Mouse (Mus musculus) E14TG2a.4 (cell line): ENCODE measurements around the gene Nfkbil1.

Source experiments
- H3K27me3 ChIP-seq: 2 replicates; pipeline ENCODE4 v1.6.1; 2014; ENCODE audit warnings: low read length, control low read depth; ENCODE audit not compliant: insufficient read depth
- H3K36me3 ChIP-seq: 2 replicates; pipeline ENCODE4 v1.6.1; 2014; ENCODE audit warnings: low read length, control low read depth; ENCODE audit not compliant: insufficient read depth
- H3K4me1 ChIP-seq: replicated peaks from 2 replicates; pipeline ENCODE4 v1.6.1; 2014; ENCODE audit warnings: low read depth, low read length, control low read depth
- H3K4me3 ChIP-seq: replicated peaks from 2 replicates; pipeline ENCODE4 v1.5.1; 2014; ENCODE audit warnings: mild to moderate bottlenecking, low read length
- H3K9me3 ChIP-seq: 2 replicates; pipeline ENCODE4 v1.6.1; 2014; ENCODE audit warnings: low read length, control low read depth
- CTCF ChIP-seq: conservative IDR thresholded peaks from 2 replicates; pipeline ENCODE4 v1.5.1; 2014; ENCODE audit warnings: low read length
- NANOG ChIP-seq: IDR thresholded peaks from 2 replicates; pipeline ENCODE4 v1.6.1; 2014; ENCODE audit warnings: borderline replicate concordance, low read length, mixed read lengths
- POU5F1 ChIP-seq: IDR thresholded peaks from 2 replicates; pipeline ENCODE4 v1.6.1; 2014; ENCODE audit warnings: low read length, borderline replicate concordance

Gene Nfkbil1

DNA sequence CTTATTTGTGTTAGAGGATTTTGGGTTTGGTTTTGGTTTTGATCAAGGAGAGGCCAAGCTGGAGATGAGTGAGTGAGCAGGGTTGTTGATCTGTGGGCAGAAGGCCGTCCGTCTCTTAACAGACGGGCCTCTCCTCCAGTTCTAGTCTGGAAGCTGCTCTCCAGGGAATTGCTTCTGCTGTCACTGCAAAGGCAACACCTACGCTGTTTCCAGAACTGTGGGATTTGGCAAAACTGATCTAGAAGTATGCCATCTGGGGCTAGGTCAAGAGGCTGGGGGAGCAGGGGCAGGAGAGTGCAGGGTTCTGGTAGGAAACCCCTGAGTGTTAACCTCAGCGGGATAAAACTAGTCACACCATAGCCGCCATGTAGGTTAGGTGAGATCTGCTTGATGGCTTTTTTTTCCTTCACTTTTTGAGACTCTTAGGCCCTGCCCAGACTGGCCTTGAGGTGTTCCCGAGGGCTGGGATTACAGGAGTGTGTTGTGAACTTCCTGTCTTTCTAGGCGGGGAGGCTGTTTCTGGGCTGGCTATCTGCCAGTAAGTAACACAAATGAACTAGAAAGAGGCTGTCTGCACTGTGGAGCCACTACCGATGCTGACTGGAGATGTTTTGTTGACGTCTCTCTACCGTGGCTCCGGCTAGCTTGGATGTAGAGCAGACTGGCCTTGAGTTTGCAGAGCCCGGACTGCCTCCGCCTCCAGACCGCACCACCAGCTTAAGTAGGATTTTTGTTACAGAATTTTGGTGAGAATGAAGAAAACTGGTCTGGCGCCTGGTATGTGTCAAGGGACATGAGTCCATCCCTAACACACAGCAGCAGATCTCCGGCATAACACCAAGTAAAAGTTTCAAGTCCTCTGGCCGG lies 2.2 kb downstream of the Nfkbil1 start, which contains the start of gene Atp6v1g2:
Atp6v1g2 (plus strand) TSS at position 547 of the 867 bp plus-strand sequence.
- peaks cover 38% of the 10 kb centered on the region for H3K4me1 ChIP-seq
- H3K9me3 ChIP-seq, result no peaks in the 10 kb centered on the region
- no peak for TF ChIP-seq POU5F1
- TF ChIP-seq CTCF, result no peak
- TF ChIP-seq NANOG, result no peak
- peaks cover 50% of the 10 kb centered on the region for H3K36me3 ChIP-seq
- H3K27me3 ChIP-seq, result peaks cover 11% of the 10 kb centered on the region
- H3K4me3 ChIP-seq, result peak within 1 kb of the TSS; percentile 85

DNA sequence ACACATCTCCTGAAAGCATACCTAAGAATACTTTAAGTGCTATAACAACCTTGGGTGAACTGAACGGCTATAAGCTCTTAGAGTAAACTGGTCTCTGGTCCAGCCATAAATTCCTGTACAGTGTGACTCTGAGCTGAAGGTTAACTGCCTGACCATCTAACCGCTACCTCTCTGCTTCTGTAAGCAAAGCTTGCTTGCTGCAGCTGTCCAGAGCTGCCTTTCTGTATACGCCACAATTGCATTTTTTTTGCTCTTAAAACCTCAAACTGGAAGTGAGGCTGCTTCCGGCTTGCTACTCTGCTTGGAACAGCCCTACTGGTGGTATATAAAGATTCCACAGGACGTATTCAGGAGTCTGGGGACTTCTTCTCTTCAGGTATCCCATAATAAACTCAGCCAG lies 2.9 kb downstream of the Nfkbil1 start:
- H3K4me3 ChIP-seq, result no peak overlapping the region
- no peak for TF ChIP-seq POU5F1
- TF ChIP-seq CTCF, result no peak
- TF ChIP-seq NANOG, result no peak
- peaks cover 38% of the 10 kb centered on the region for H3K4me1 ChIP-seq
- peaks cover 56% of the 10 kb centered on the region for H3K36me3 ChIP-seq
- no peaks in the 10 kb centered on the region for H3K9me3 ChIP-seq
- peaks cover 11% of the 10 kb centered on the region for H3K27me3 ChIP-seq

DNA sequence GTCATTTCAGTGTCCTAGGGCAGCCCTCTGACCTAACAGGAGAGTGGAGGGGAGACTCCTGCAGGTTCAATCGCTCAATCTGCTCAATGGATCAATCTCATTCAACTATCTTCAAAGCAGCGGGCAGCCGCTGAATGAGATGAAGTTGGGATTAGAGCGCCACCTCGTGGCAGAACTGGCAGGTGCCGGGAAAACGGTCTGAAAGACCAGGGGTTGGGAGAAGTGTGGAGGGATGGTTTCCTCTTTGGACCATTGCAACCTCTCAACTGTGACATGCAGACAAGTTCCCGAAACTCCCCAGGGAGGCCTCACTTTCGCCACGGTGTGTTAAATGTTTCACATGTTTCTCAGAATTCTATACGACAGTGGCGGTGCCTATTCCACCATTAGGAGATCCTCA lies 3.5 kb downstream of the Nfkbil1 start:
- peaks cover 63% of the 10 kb centered on the region for H3K36me3 ChIP-seq
- H3K9me3 ChIP-seq, result no peaks in the 10 kb centered on the region
- TF ChIP-seq POU5F1 (no peak), NANOG (no peak; the same call in 1 of the 2 replicates), CTCF (peak; percentile 86)

DNA sequence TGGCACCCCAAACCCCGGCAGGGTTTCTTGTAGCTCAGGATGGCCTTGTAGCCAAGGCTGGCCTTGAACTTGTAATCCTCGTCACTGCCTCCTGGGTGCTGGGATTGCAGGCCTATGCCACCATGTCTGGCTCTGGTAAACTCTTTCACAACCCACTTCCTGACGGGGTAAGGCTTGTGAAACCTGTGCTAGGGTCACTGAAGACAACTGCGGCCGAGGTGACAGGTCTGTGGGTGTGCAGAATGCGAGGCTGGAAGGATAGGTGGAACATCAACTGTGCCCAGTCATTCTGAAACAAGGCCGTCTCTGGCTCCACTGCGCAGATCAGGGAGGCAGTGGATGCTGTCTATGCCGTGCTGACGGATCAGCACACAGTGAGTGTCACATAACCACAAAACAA lies 4.6 kb downstream of the Nfkbil1 start:
- no peaks in the 10 kb centered on the region for H3K9me3 ChIP-seq
- H3K4me1 ChIP-seq, result peaks cover 29% of the 10 kb centered on the region
- peaks cover 66% of the 10 kb centered on the region for H3K36me3 ChIP-seq
- TF ChIP-seq NANOG (no peak), CTCF (no peak), POU5F1 (no peak)
- H3K27me3 ChIP-seq, result no peaks in the 10 kb centered on the region
- H3K4me3 ChIP-seq, result no peak overlapping the region

More for the DNA sequence above, 3.5 kb downstream of the Nfkbil1 start:
- no peak overlapping the region for H3K4me3 ChIP-seq
- peaks cover 6% of the 10 kb centered on the region for H3K27me3 ChIP-seq
- peaks cover 38% of the 10 kb centered on the region for H3K4me1 ChIP-seq

DNA sequence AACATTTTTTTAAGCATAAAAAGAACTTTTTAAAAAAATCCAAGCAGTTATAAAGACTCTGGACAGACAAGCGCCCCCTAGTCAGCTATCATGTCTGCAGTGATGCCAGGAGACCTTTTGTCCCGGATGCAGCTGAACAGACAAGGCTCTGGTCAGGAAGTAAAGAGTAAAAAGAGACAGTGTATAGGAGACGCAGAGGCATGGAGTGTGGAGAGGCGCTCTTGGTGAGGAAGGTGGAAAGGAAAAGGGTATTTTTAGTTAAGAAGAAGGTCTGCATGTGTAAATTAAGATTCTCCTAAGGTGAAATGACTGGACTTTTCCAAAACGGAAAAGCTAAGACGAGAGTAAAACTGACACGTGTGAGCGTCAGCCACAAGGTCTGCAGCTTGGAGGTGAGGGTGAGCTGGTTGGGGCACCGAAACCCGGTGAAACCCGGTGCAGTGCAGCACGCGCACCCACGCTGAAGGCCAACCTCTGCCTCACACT lies 9.0 kb downstream of the Nfkbil1 start:
- H3K4me3 ChIP-seq, result no peak overlapping the region
- H3K36me3 ChIP-seq, result peaks cover 73% of the 10 kb centered on the region
- no peaks in the 10 kb centered on the region for H3K9me3 ChIP-seq
- no peak for TF ChIP-seq NANOG
- 0 out of 2 replicates have a peak, but pooled peaks have one; percentile 10 for TF ChIP-seq CTCF
- no peaks in the 10 kb centered on the region for H3K27me3 ChIP-seq
- peaks cover 14% of the 10 kb centered on the region for H3K4me1 ChIP-seq

DNA sequence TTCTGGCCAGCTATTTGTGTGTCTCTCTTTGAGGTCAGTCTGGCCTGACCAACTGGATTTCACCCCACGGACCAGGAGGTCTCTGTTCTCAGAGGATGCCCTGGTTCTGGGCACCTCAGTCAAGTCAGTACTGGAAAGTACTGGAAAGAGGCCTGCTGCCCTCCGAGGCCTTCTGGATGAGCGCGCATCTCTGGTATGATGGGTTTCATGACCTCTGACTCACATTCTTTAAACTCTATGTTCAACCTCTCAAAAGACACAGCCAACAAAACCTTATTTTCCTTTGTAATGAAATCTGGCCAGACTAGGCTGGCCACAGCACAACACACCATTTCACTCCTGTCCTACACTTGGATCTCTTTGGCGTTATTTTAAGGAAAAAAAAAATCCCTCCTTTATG lies 10.1 kb downstream of the Nfkbil1 start:
- Histone ChIP-seq H3K27me3 (peaks cover 8% of the 10 kb centered on the region), H3K4me1 (peaks cover 25% of the 10 kb centered on the region), H3K4me3 (no peak overlapping the region), H3K9me3 (no peaks in the 10 kb centered on the region), H3K36me3 (peaks cover 65% of the 10 kb centered on the region)
- TF ChIP-seq CTCF, result no peak
- no peak for TF ChIP-seq POU5F1
- no peak for TF ChIP-seq NANOG

DNA sequence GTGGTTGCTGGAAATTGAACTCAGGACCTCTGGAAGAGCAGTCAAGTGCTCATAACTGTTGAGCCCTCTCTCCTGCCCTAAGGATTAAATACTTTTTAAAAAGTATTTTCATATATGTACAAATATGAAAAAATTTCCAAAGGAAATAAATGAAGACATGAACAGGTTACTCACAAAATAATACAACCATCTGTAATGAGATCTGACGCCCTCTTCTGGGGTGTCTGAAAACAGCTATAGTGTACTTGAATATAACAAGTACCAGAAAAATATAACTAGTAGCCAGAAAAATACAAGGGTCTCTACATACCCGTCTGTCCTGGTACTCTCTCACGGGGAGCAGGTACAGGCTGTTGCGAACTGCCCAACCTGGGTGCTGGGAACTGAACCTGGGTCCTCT lies 11.0 kb downstream of the Nfkbil1 start:
- TF ChIP-seq CTCF (no peak), POU5F1 (no peak), NANOG (no peak)
- no peak overlapping the region for H3K4me3 ChIP-seq
- peaks cover 33% of the 10 kb centered on the region for H3K4me1 ChIP-seq
- no peaks in the 10 kb centered on the region for H3K9me3 ChIP-seq
- peaks cover 13% of the 10 kb centered on the region for H3K27me3 ChIP-seq
- H3K36me3 ChIP-seq, result peaks cover 61% of the 10 kb centered on the region

DNA sequence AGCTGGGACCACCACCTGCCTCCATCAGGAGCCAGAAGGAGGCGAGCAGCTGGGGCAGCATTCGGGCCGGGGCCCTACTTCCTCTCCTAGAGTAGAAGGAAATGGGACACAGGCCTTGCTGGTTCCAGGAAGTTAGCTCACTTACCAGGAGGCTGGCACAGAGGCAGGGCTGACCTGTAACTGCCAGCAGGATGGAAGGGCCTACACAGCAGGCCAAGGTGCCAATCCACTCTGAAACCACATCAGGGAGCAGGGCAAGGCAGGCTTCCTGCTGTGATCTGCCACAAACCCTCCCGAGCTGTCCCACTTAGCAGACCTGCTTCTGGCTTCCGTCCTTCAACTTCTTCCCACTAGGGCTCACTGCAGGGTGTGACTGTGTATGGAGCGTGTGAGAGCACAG lies 13.3 kb downstream of the Nfkbil1 start:
- Histone ChIP-seq H3K27me3 (peaks cover 26% of the 10 kb centered on the region), H3K9me3 (no peaks in the 10 kb centered on the region), H3K4me3 (no peak overlapping the region), H3K36me3 (peaks cover 38% of the 10 kb centered on the region), H3K4me1 (peaks cover 45% of the 10 kb centered on the region)
- no peak for TF ChIP-seq POU5F1
- TF ChIP-seq CTCF, result no peak
- TF ChIP-seq NANOG, result no peak
